ENCODE assay signal across 8 mouse cellular contexts in the genomic region with DNA sequence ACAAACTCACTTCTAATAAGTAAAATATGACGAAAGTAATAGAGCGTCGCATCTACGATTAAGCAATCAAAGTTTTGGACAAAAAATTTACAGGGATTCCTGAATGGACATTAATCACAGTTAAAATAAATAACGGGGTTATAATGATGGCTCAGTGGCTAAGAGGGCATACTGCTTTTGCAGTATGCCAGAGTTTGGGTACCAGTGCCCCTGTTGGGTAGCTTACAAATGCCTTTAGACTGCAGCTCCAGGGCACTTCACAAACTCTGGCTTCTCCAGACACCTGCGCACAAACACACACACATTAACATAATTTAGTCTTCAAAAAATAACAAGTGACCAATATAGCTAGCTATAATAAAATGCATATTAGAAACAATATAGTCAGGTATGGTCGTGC. TPM values are rescaled to one million over a fixed set of nuclear protein-coding genes. Genes with fewer than 3 reads are reported as not detected.
DNase-seq lines count a peak whose midpoint lies in the region; ATAC-seq and TF ChIP-seq lines count a peak whose summit lies in the region.

No protein-coding gene starts in this region.

- peaks cover 20% of the 10 kb centered on the region for H3K36me3 ChIP-seq in kidney, postnatal 0 days (ENCODE audit: insufficient read depth, low read length)
- peaks cover 24% of the 10 kb centered on the region for H3K36me3 ChIP-seq in embryonic facial prominence, embryonic 12.5 days
- peaks cover 21% of the 10 kb centered on the region for H3K36me3 ChIP-seq in hindbrain, embryonic 16.5 days (ENCODE audit: control insufficient read depth, insufficient read depth, low read length)
- peaks cover 16% of the 10 kb centered on the region for H3K36me3 ChIP-seq in midbrain, embryonic 16.5 days (ENCODE audit: control insufficient read depth, insufficient read depth, low read length)

- no peaks in the 10 kb centered on the region for H3K9me3 ChIP-seq in kidney, postnatal 0 days (replicated peaks; ENCODE audit: low read length)
- no peaks in the 10 kb centered on the region for H3K9me3 ChIP-seq in embryonic facial prominence, embryonic 12.5 days
- no peaks in the 10 kb centered on the region for H3K9me3 ChIP-seq in hindbrain, embryonic 16.5 days (ENCODE audit: control insufficient read depth, low read length)
- H3K9me3 ChIP-seq in midbrain, embryonic 16.5 days (replicated peaks; ENCODE audit: control insufficient read depth, low read length, poor library complexity, severe bottlenecking) = no peaks in the 10 kb centered on the region

- no peak for DNase-seq in kidney, postnatal 0 days (ENCODE audit: low spot score)
- DNase-seq in kidney, postnatal 14 days = no peak
- DNase-seq in layer of hippocampus, adult 11-12 months (ENCODE audit: low spot score) = no peak
- DNase-seq in adrenal gland, postnatal 14 days = no peak

- 0 out of 2 replicates have a peak overlapping the region, but pooled peaks have one; percentile 98 for H3K9ac ChIP-seq in kidney, postnatal 0 days (ENCODE audit: low read depth, low read length)
- H3K9ac ChIP-seq in embryonic facial prominence, embryonic 12.5 days = no peak overlapping the region
- no peak overlapping the region; the same call in 1 of the 2 replicates for H3K9ac ChIP-seq in hindbrain, embryonic 16.5 days (ENCODE audit: low read depth, low read length)
- no peak overlapping the region for H3K9ac ChIP-seq in midbrain, embryonic 16.5 days (ENCODE audit: low read depth, low read length)

- no peaks in the 10 kb centered on the region; the same call in 1 of the 2 replicates for H3K4me1 ChIP-seq in kidney, postnatal 0 days (replicated peaks; ENCODE audit: insufficient read depth, low read length)
- peaks cover 8% of the 10 kb centered on the region; the same call in 1 of the 2 replicates for H3K4me1 ChIP-seq in embryonic facial prominence, embryonic 12.5 days
- peaks cover 10% of the 10 kb centered on the region for H3K4me1 ChIP-seq in hindbrain, embryonic 16.5 days (ENCODE audit: control insufficient read depth, insufficient read depth, low read depth, low read length)
- H3K4me1 ChIP-seq in midbrain, embryonic 16.5 days (ENCODE audit: control insufficient read depth, insufficient read depth, low read length) = peaks cover 13% of the 10 kb centered on the region

- 35% methylated on average over 7 of the region's 7 CpGs for WGBS in kidney, postnatal 0 days
- WGBS in embryonic facial prominence, embryonic 12.5 days = 42% methylated on average over 7 of the region's 7 CpGs
- WGBS in hindbrain, embryonic 16.5 days = 44% methylated on average over 7 of the region's 7 CpGs
- 42% methylated on average over 7 of the region's 7 CpGs for WGBS in midbrain, embryonic 16.5 days

- peak overlapping the region; percentile 81; the same call in 1 of the 2 replicates for H3K4me3 ChIP-seq in kidney, postnatal 0 days (replicated peaks; ENCODE audit: low read depth, low read length)
- H3K4me3 ChIP-seq in embryonic facial prominence, embryonic 12.5 days = peak overlapping the region; percentile 97
- H3K4me3 ChIP-seq in hindbrain, embryonic 16.5 days (ENCODE audit: low read length) = peak overlapping the region; percentile 97
- peak overlapping the region; percentile 95 for H3K4me3 ChIP-seq in midbrain, embryonic 16.5 days (ENCODE audit: low read depth, low read length)

- TF ChIP-seq CTCF in kidney, postnatal 0 days (IDR thresholded peaks at IDR 0.05; ENCODE audit: low read depth) = no peak

- peak overlapping the region; percentile 4; the same call in 1 of the 2 replicates for H3K4me2 ChIP-seq in kidney, postnatal 0 days (ENCODE audit: low read length)
- peak overlapping the region; percentile 17; the same call in 1 of the 2 replicates for H3K4me2 ChIP-seq in embryonic facial prominence, embryonic 12.5 days (replicated peaks)
- peak overlapping the region; percentile 80 for H3K4me2 ChIP-seq in hindbrain, embryonic 16.5 days (ENCODE audit: low read length)
- H3K4me2 ChIP-seq in midbrain, embryonic 16.5 days (ENCODE audit: low read length) = peak overlapping the region; percentile 45

- H3K27me3 ChIP-seq in kidney, postnatal 0 days (ENCODE audit: insufficient read depth, low read length) = no peaks in the 10 kb centered on the region
- no peaks in the 10 kb centered on the region for H3K27me3 ChIP-seq in embryonic facial prominence, embryonic 12.5 days
- H3K27me3 ChIP-seq in hindbrain, embryonic 16.5 days (replicated peaks; ENCODE audit: control insufficient read depth, insufficient read depth, low read length) = no peaks in the 10 kb centered on the region
- no peaks in the 10 kb centered on the region for H3K27me3 ChIP-seq in midbrain, embryonic 16.5 days (ENCODE audit: control insufficient read depth, insufficient read depth, low read depth, low read length)

- H3K27ac ChIP-seq in kidney, postnatal 0 days = no peak overlapping the region; the same call in 1 of the 2 replicates
- peak overlapping the region; percentile 95; the same call in 1 of the 2 replicates for H3K27ac ChIP-seq in embryonic facial prominence, embryonic 12.5 days
- no peak overlapping the region for H3K27ac ChIP-seq in hindbrain, embryonic 16.5 days (ENCODE audit: low read depth, low read length)
- 0 out of 2 replicates have a peak overlapping the region, but pooled peaks have one; percentile 91 for H3K27ac ChIP-seq in midbrain, embryonic 16.5 days (ENCODE audit: low read length)

- ATAC-seq in kidney, postnatal 0 days (replicated peaks; ENCODE audit: low FRiP score, low read depth) = no peak
- no peak for ATAC-seq in embryonic facial prominence, embryonic 12.5 days (ENCODE audit: insufficient number of reproducible peaks, insufficient read depth, low FRiP score, low TSS enrichment)
- ATAC-seq in hindbrain, embryonic 16.5 days = peak; percentile 53
- peak; percentile 55 for ATAC-seq in midbrain, embryonic 16.5 days
- no peak for ATAC-seq in inflammation-experienced regulatory T-cells, adult 6 months

RNA-seq across cellular contexts. Expression of a gene that starts 0.4 kb away (rescaled TPM):
- polyA plus RNA-seq in kidney, postnatal 0 days (2015; fragmentation: Nextera tagmentation; extraction: Ambion mirVana) = 324 and 337 TPM in 2 replicates
- polyA plus RNA-seq in embryonic facial prominence, embryonic 12.5 days (2016; fragmentation: Nextera tagmentation; extraction: Ambion mirVana) = 559 and 561 TPM in 2 replicates
- polyA plus RNA-seq in hindbrain, embryonic 16.5 days (2015; fragmentation: Nextera tagmentation; extraction: Ambion mirVana) = 332 and 333 TPM in 2 replicates
- 341 and 351 TPM in 2 replicates for polyA plus RNA-seq in midbrain, embryonic 16.5 days (2015; fragmentation: Nextera tagmentation; extraction: Ambion mirVana)
- 10 to 100 TPM; 19.3 to 26.8 (median 23.3) TPM for polyA plus RNA-seq in inflammation-experienced regulatory T-cells, adult 6 months (2017; shearing (Covaris generic))
- total RNA-seq in adrenal gland, postnatal 14 days (2021) = 168 and 169 TPM in 2 replicates

Comparison
In these comparisons a context has a peak if more than half of its experiments do, and no peak if none do; other contexts are left out.
1. ATAC-seq: peak in hindbrain, embryonic 16.5 days (single experiment) and midbrain, embryonic 16.5 days (single experiment); none in kidney, postnatal 0 days (single experiment), embryonic facial prominence, embryonic 12.5 days (single experiment) and inflammation-experienced regulatory T-cells, adult 6 months (single experiment).
2. H3K27ac ChIP-seq: peak in embryonic facial prominence, embryonic 12.5 days (single experiment) and midbrain, embryonic 16.5 days (single experiment); none in kidney, postnatal 0 days (single experiment) and hindbrain, embryonic 16.5 days (single experiment).
3. H3K4me2 ChIP-seq: peak in every context shown above with its lines; median percentile 80 in hindbrain, embryonic 16.5 days; 45 in midbrain, embryonic 16.5 days; 17 in embryonic facial prominence, embryonic 12.5 days; 4 in kidney, postnatal 0 days.
4. RNA of a gene that starts 0.4 kb away (polyA plus RNA-seq): 559 to 561 TPM in embryonic facial prominence, embryonic 12.5 days, 341 to 351 TPM in midbrain, embryonic 16.5 days, 332 to 333 TPM in hindbrain, embryonic 16.5 days and 324 to 337 TPM in kidney, postnatal 0 days; 19.3 to 26.8 TPM in inflammation-experienced regulatory T-cells, adult 6 months; every median in the first group is over 10 times any median in the second.
5. Peak in every context shown above with its lines, with median percentiles within 50 percentile points of each other: H3K4me3 ChIP-seq.